Mouse (Mus musculus): ENCODE results near the gene Psd.

DNA sequence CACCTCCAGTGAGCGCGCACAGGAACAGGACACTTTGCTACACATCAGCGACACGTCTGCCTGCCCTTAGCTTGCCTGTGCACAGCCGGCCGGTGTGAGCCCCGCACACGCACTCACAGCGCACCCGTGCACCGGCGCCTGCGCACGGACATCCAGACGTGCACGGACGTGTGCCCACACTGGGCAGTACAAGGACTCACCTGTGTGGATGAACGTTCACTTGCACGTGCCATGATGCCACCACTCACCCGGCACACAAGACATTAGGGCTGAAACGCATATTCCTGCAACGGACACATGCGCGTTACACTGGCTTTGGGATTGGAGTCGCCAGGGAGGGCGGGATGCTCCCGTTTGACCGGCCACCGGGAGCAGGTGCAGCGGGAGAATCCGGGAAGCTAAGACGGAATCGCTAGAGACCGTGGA, 22.0 kb downstream of the Psd start:
- no peak for TF ChIP-seq POLR2A (IDR thresholded peaks at IDR 0.05; ENCODE audit: control insufficient read depth, extremely low read depth, insufficient read depth, low read length, poor library complexity)
- no peak for TF ChIP-seq CTCF (IDR thresholded peaks at IDR 0.05; ENCODE audit: borderline replicate concordance, control insufficient read depth, extremely low read depth, insufficient read depth, low read length, poor library complexity)
